Mouse (Mus musculus): ENCODE measurements around the gene Bckdha. TPM values are rescaled to one million over a fixed set of nuclear protein-coding genes. Genes with fewer than 3 reads are reported as not detected.

Gene Bckdha
- total and polyA plus RNA-seq, 3 experiments, result 27.0 to 33.1 TPM; not detected in 1

- Histone ChIP-seq H3K27ac (ENCODE audit: control insufficient read depth, low read depth, low read length) (no peak overlapping the region), H3K4me1 (ENCODE audit: control insufficient read depth in 1 of 2, insufficient read depth in 2 of 2, low read length in 2 of 2) (no peaks in the 10 kb centered on the region; a peak in 1 of 4 replicates), H3K9ac (ENCODE audit: control insufficient read depth, low read depth, low read length, poor library complexity, severe bottlenecking) (no peak overlapping the region), H3K9me3 (replicated peaks; ENCODE audit: insufficient read depth, low read length) (no peaks in the 10 kb centered on the region), H3K36me3 (ENCODE audit: control insufficient read depth in 1 of 2, insufficient read depth in 2 of 2, low read length in 2 of 2) (no peaks in the 10 kb centered on the region), H3K79me2 (ENCODE audit: control insufficient read depth, insufficient read depth, low read length, poor library complexity) (no peaks in the 10 kb centered on the region), H3K27me3 (ENCODE audit: control insufficient read depth in 1 of 2, insufficient read depth in 2 of 2, low read length in 2 of 2) (no peaks in the 10 kb centered on the region), H3K4me3 (ENCODE audit: control insufficient read depth in 1 of 2, insufficient read depth in 1 of 2, low read depth in 2 of 2, low read length in 2 of 2) (no peak overlapping the region)
- no peak for DNase-seq (ENCODE audit: low read depth, low spot score)
- TF ChIP-seq RAD21 (IDR thresholded peaks at IDR 0.05; ENCODE audit: low read depth, low read length) (peak; percentile 17), MAFK (IDR thresholded peaks at IDR 0.05; ENCODE audit: borderline replicate concordance, low read depth, low read length) (no peak), TCF12 (IDR thresholded peaks at IDR 0.05; ENCODE audit: low read depth, low read length) (no peak), UBTF (IDR thresholded peaks at IDR 0.05; ENCODE audit: borderline replicate concordance, insufficient read depth, low read depth, low read length) (no peak), ZKSCAN1 (IDR thresholded peaks at IDR 0.05; ENCODE audit: low read depth, low read length) (no peak), SIN3A (IDR thresholded peaks at IDR 0.05; ENCODE audit: low read length) (no peak), ELF1 (IDR thresholded peaks at IDR 0.05; ENCODE audit: low read depth, low read length) (no peak), SMC3 (IDR thresholded peaks at IDR 0.05; ENCODE audit: low read depth, low read length) (0 out of 2 replicates have a peak, but pooled peaks have one; percentile 6), CTCF (IDR thresholded peaks at IDR 0.05 in 2 of 3, conservative IDR thresholded peaks at IDR 0.05 in 1 of 3; ENCODE audit: control insufficient read depth in 1 of 3, insufficient read depth in 1 of 3, low read depth in 2 of 3, low read length in 3 of 3, poor library complexity in 1 of 3, severe bottlenecking in 1 of 3) (peak in 2 of 3 experiments; percentile 16 to 31; a peak in 2 of 6 replicates)
Measured at GRCm38 (mm10) chr7:25647574-25648123, 11.1 kb downstream of the Bckdha start.

GRCm38 (mm10) chr7:25645074-25645473 lies 13.7 kb downstream of the Bckdha start:
- DNase-seq (ENCODE audit: low read depth, low spot score), result no peak
- H3K4me1 ChIP-seq (ENCODE audit: control insufficient read depth in 1 of 2, insufficient read depth in 2 of 2, low read length in 2 of 2), result no peaks in the 10 kb centered on the region; a peak in 1 of 4 replicates
- H3K9ac ChIP-seq (ENCODE audit: control insufficient read depth, low read depth, low read length, poor library complexity, severe bottlenecking), result no peak overlapping the region
- H3K36me3 ChIP-seq (ENCODE audit: control insufficient read depth in 1 of 2, insufficient read depth in 2 of 2, low read length in 2 of 2), result no peaks in the 10 kb centered on the region
- no peaks in the 10 kb centered on the region for H3K27me3 ChIP-seq (ENCODE audit: control insufficient read depth in 1 of 2, insufficient read depth in 2 of 2, low read length in 2 of 2)
- TF ChIP-seq BHLHE40 (IDR thresholded peaks at IDR 0.05; ENCODE audit: borderline replicate concordance, low read depth, low read length) (no peak), MXI1 (IDR thresholded peaks at IDR 0.05; ENCODE audit: low read depth, low read length) (no peak), TBP (IDR thresholded peaks at IDR 0.05; ENCODE audit: low read depth, low read length) (no peak), MAX (IDR thresholded peaks at IDR 0.05; ENCODE audit: low read length) (no peak), UBTF (IDR thresholded peaks at IDR 0.05; ENCODE audit: borderline replicate concordance, insufficient read depth, low read depth, low read length) (no peak), MAZ (IDR thresholded peaks at IDR 0.05; ENCODE audit: low read depth, low read length) (no peak), HCFC1 (IDR thresholded peaks at IDR 0.05; ENCODE audit: low read depth, low read length) (no peak), KAT2A (conservative IDR thresholded peaks at IDR 0.05; ENCODE audit: low read depth, low read length) (no peak), MEF2A (IDR thresholded peaks at IDR 0.05; ENCODE audit: extremely low read depth, insufficient replicate concordance, low read depth, low read length, poor library complexity, severe bottlenecking) (no peak), ETS1 (IDR thresholded peaks at IDR 0.05; ENCODE audit: low read depth, low read length) (no peak), ZNF384 (IDR thresholded peaks at IDR 0.05; ENCODE audit: low read depth, low read length) (no peak), NRF1 (IDR thresholded peaks at IDR 0.05; ENCODE audit: insufficient read depth, low read depth, low read length, poor library complexity, severe bottlenecking) (no peak), USF1 (IDR thresholded peaks at IDR 0.05; ENCODE audit: low read depth, low read length) (no peak), MAFK (IDR thresholded peaks at IDR 0.05; ENCODE audit: borderline replicate concordance, low read depth, low read length) (no peak), JUND (IDR thresholded peaks at IDR 0.05; ENCODE audit: low read depth, low read length) (no peak), ZMIZ1 (IDR thresholded peaks at IDR 0.05; ENCODE audit: low read depth, low read length) (no peak), POLR2AphosphoS2 (IDR thresholded peaks at IDR 0.05; ENCODE audit: low read length) (no peak), POLR2AphosphoS5 (IDR thresholded peaks at IDR 0.05; ENCODE audit: borderline replicate concordance, low read depth, low read length) (no peak)
- H3K4me3 ChIP-seq (ENCODE audit: control insufficient read depth in 1 of 2, insufficient read depth in 1 of 2, low read depth in 2 of 2, low read length in 2 of 2), result no peak overlapping the region
- no peak overlapping the region for H3K27ac ChIP-seq (ENCODE audit: control insufficient read depth, low read depth, low read length)
- H3K9me3 ChIP-seq (replicated peaks; ENCODE audit: insufficient read depth, low read length), result no peaks in the 10 kb centered on the region
- H3K79me2 ChIP-seq (ENCODE audit: control insufficient read depth, insufficient read depth, low read length, poor library complexity), result no peaks in the 10 kb centered on the region

All from MEL (cell line).